Mouse (Mus musculus) CH12.LX (cell line): ENCODE data around the gene Copa. TPM values are rescaled to one million over a fixed set of nuclear protein-coding genes. Genes with fewer than 3 reads are reported as not detected.

Experiments used
- DNase-seq: peaks from one replicate; pipeline ENCODE4 v3.0.0-alpha.2; 2013; ENCODE audit errors: extremely low read depth
- H3K27ac ChIP-seq: 2 replicates; pipeline ENCODE4 v1.5.1; 2012; ENCODE audit warnings: low read depth, mild to moderate bottlenecking, control low read depth, moderate library complexity; ENCODE audit not compliant: insufficient read depth
- H3K27me3 ChIP-seq: replicated peaks from 2 replicates; pipeline ENCODE3; 2012; ENCODE audit warnings: inconsistent platforms
- H3K36me3 ChIP-seq, 2 experiments: replicated peaks in 1 of 2; 2 replicates each; pipeline versions ENCODE3 to v1.6.1; 2012; ENCODE audit warnings: inconsistent platforms in 1 of 2, low read length in 1 of 2, mild to moderate bottlenecking in 1 of 2, mixed read lengths in 1 of 2, moderate library complexity in 1 of 2; ENCODE audit not compliant: control insufficient read depth in 1 of 2, insufficient read depth in 1 of 2
- H3K4me1 ChIP-seq, 2 experiments: 2 replicates each; pipeline ENCODE4 v1.6.1; 2012; ENCODE audit warnings: inconsistent platforms in 1 of 2, moderate library complexity in 1 of 2; ENCODE audit not compliant: insufficient read depth in 2 of 2, control insufficient read depth in 1 of 2
- H3K4me2 ChIP-seq: 2 replicates; pipeline ENCODE4 v1.6.1; 2012; ENCODE audit warnings: low read depth, mild to moderate bottlenecking, control low read depth; ENCODE audit not compliant: poor library complexity, insufficient read depth, severe bottlenecking
- H3K4me3 ChIP-seq, 3 experiments: fragments of 150-350 bp in 1 of 3; sonication (generic) in 1 of 3; replicated peaks in 1 of 3; 2 replicates each; pipeline versions ENCODE3 to v1.5.1; 2011 to 2012; ENCODE audit warnings: low read depth in 2 of 3, low read length in 2 of 3, mild to moderate bottlenecking in 2 of 3, moderate library complexity in 2 of 3, control low read depth in 1 of 3, improper control_type of control experiment in 1 of 3, inconsistent platforms in 1 of 3, mixed read lengths in 1 of 3; ENCODE audit not compliant: poor library complexity in 1 of 3
- H3K79me2 ChIP-seq: replicated peaks from 2 replicates; pipeline ENCODE4 v1.6.1; 2012; ENCODE audit warnings: mild to moderate bottlenecking, moderate library complexity; ENCODE audit not compliant: control insufficient read depth, poor library complexity, insufficient read depth, severe bottlenecking; ENCODE audit errors: extremely low read depth
- H3K9ac ChIP-seq: 2 replicates; pipeline ENCODE4 v1.6.1; 2012; ENCODE audit warnings: low read depth, mild to moderate bottlenecking, control low read depth, moderate library complexity; ENCODE audit not compliant: insufficient read depth
- H3K9me3 ChIP-seq: replicated peaks from 2 replicates; pipeline ENCODE3; 2012; ENCODE audit warnings: low read length, inconsistent platforms, mixed read lengths
- BHLHE40 ChIP-seq: IDR thresholded peaks from 2 replicates; pipeline ENCODE4 v1.6.1; 2011; ENCODE audit warnings: mild to moderate bottlenecking, low read depth, low read length, improper control_type of control experiment
- CHD1 ChIP-seq: IDR thresholded peaks from 2 replicates; pipeline ENCODE4 v1.6.1; 2012; ENCODE audit warnings: low read depth, low read length, improper control_type of control experiment, inconsistent platforms
- CHD2 ChIP-seq: IDR thresholded peaks from 2 replicates; pipeline ENCODE4 v1.6.1; 2011; ENCODE audit warnings: low read length, improper control_type of control experiment
- CTCF ChIP-seq, 2 experiments: IDR thresholded peaks in 1 of 2; conservative IDR thresholded peaks in 1 of 2; 2 replicates each; pipeline ENCODE4 v1.5.1; 2011 to 2012; ENCODE audit warnings: low read depth in 2 of 2, low read length in 2 of 2, improper control_type of control experiment in 1 of 2, inconsistent platforms in 1 of 2, mild to moderate bottlenecking in 1 of 2, moderate library complexity in 1 of 2
- E2F4 ChIP-seq: IDR thresholded peaks from 2 replicates; pipeline ENCODE4 v1.6.1; 2011; ENCODE audit warnings: low read depth, low read length, improper control_type of control experiment; ENCODE audit not compliant: insufficient replicate concordance
- ELF1 ChIP-seq: IDR thresholded peaks from 2 replicates; pipeline ENCODE4 v1.6.1; 2014; ENCODE audit warnings: low read depth, mild to moderate bottlenecking, inconsistent platforms, low read length, improper control_type of control experiment
- EP300 ChIP-seq: IDR thresholded peaks from 2 replicates; pipeline ENCODE4 v1.6.1; 2011; ENCODE audit warnings: low read length, improper control_type of control experiment
- ETS1 ChIP-seq: conservative IDR thresholded peaks from 2 replicates; pipeline ENCODE4 v1.6.1; 2012; ENCODE audit warnings: low read depth, mild to moderate bottlenecking, inconsistent platforms, low read length, improper control_type of control experiment, moderate library complexity
- GABPA ChIP-seq: IDR thresholded peaks from 2 replicates; pipeline ENCODE4 v1.6.1; 2012; ENCODE audit warnings: low read depth, low read length, improper control_type of control experiment, inconsistent platforms; ENCODE audit not compliant: insufficient replicate concordance
- HCFC1 ChIP-seq: IDR thresholded peaks from 2 replicates; pipeline ENCODE4 v1.6.1; 2012; ENCODE audit warnings: low read depth, mild to moderate bottlenecking, inconsistent platforms, low read length, improper control_type of control experiment
- IRF4 ChIP-seq: IDR thresholded peaks from 2 replicates; pipeline ENCODE4 v1.6.1; 2014; ENCODE audit warnings: low read depth, mild to moderate bottlenecking, inconsistent platforms, low read length, improper control_type of control experiment
- JUN ChIP-seq: IDR thresholded peaks from 2 replicates; pipeline ENCODE4 v1.6.1; 2011; ENCODE audit warnings: low read depth, mild to moderate bottlenecking, low read length, improper control_type of control experiment, moderate library complexity; ENCODE audit not compliant: insufficient read depth
- JUND ChIP-seq: conservative IDR thresholded peaks from 2 replicates; pipeline ENCODE4 v1.6.1; 2011; ENCODE audit warnings: low read depth, low read length, improper control_type of control experiment
- KAT2A ChIP-seq: IDR thresholded peaks from 2 replicates; pipeline ENCODE4 v1.6.1; 2012; ENCODE audit warnings: low read length, improper control_type of control experiment, inconsistent platforms; ENCODE audit not compliant: insufficient replicate concordance
- MAFK ChIP-seq: IDR thresholded peaks from 2 replicates; pipeline ENCODE4 v1.6.1; 2011; ENCODE audit warnings: low read length, improper control_type of control experiment; ENCODE audit not compliant: insufficient replicate concordance
- MAX ChIP-seq: IDR thresholded peaks from 2 replicates; pipeline ENCODE4 v1.6.1; 2011; ENCODE audit warnings: low read length, improper control_type of control experiment
- MAZ ChIP-seq: IDR thresholded peaks from 2 replicates; pipeline ENCODE4 v1.6.1; 2012; ENCODE audit warnings: low read depth, mild to moderate bottlenecking, inconsistent platforms, low read length, improper control_type of control experiment, moderate library complexity
- MYC ChIP-seq: IDR thresholded peaks from 2 replicates; pipeline ENCODE4 v1.6.1; 2011; ENCODE audit warnings: low read depth, mild to moderate bottlenecking, improper control_type of control experiment, low read length
- NELFE ChIP-seq: IDR thresholded peaks from 2 replicates; pipeline ENCODE4 v1.6.1; 2011; ENCODE audit warnings: low read depth, low read length, improper control_type of control experiment
- NRF1 ChIP-seq: IDR thresholded peaks from 2 replicates; pipeline ENCODE4 v1.6.1; 2014; ENCODE audit warnings: low read depth, mild to moderate bottlenecking, inconsistent platforms, low read length, improper control_type of control experiment, moderate library complexity
- PAX5 ChIP-seq: IDR thresholded peaks from 2 replicates; pipeline ENCODE4 v1.6.1; 2012; ENCODE audit warnings: low read length, inconsistent platforms, mixed read lengths
- POLR2A ChIP-seq: IDR thresholded peaks from 2 replicates; pipeline ENCODE4 v1.6.1; 2011; ENCODE audit warnings: low read depth, mild to moderate bottlenecking, improper control_type of control experiment, low read length
- POLR2AphosphoS2 ChIP-seq: IDR thresholded peaks from 2 replicates; pipeline ENCODE4 v1.6.1; 2011; ENCODE audit warnings: low read depth, low read length, improper control_type of control experiment
- RAD21 ChIP-seq: IDR thresholded peaks from 2 replicates; pipeline ENCODE4 v1.6.1; 2011; ENCODE audit warnings: low read depth, mild to moderate bottlenecking, low read length, improper control_type of control experiment, moderate library complexity
- RCOR1 ChIP-seq: conservative IDR thresholded peaks from 2 replicates; pipeline ENCODE4 v1.6.1; 2012; ENCODE audit warnings: low read depth, mild to moderate bottlenecking, inconsistent platforms, low read length, improper control_type of control experiment
- SIN3A ChIP-seq: IDR thresholded peaks from 2 replicates; pipeline ENCODE4 v1.6.1; 2012; ENCODE audit warnings: low read length, improper control_type of control experiment, inconsistent platforms
- SMC3 ChIP-seq: IDR thresholded peaks from 2 replicates; pipeline ENCODE4 v1.6.1; 2011; ENCODE audit warnings: low read depth, low read length, improper control_type of control experiment
- TBP ChIP-seq: conservative IDR thresholded peaks from 2 replicates; pipeline ENCODE4 v1.6.1; 2011; ENCODE audit warnings: low read depth, low read length, improper control_type of control experiment
- TCF12 ChIP-seq: IDR thresholded peaks from 2 replicates; pipeline ENCODE4 v1.6.1; 2014; ENCODE audit warnings: low read depth, mild to moderate bottlenecking, inconsistent platforms, low read length, improper control_type of control experiment
- UBTF ChIP-seq: IDR thresholded peaks from 2 replicates; pipeline ENCODE4 v1.6.1; 2012; ENCODE audit warnings: low read depth, mild to moderate bottlenecking, inconsistent platforms, low read length, improper control_type of control experiment, moderate library complexity
- USF2 ChIP-seq: conservative IDR thresholded peaks from 2 replicates; pipeline ENCODE4 v1.6.1; 2011; ENCODE audit warnings: low read depth, low read length, improper control_type of control experiment
- ZC3H11A ChIP-seq: IDR thresholded peaks from 2 replicates; pipeline ENCODE4 v1.6.1; 2012; ENCODE audit warnings: low read depth, mild to moderate bottlenecking, inconsistent platforms, low read length, improper control_type of control experiment
- ZKSCAN1 ChIP-seq: IDR thresholded peaks from 2 replicates; pipeline ENCODE4 v1.6.1; 2012; ENCODE audit warnings: low read depth, inconsistent platforms, low read length, improper control_type of control experiment, borderline replicate concordance
- ZMIZ1 ChIP-seq: IDR thresholded peaks from 2 replicates; pipeline ENCODE4 v1.6.1; 2012; ENCODE audit warnings: low read depth, mild to moderate bottlenecking, inconsistent platforms, low read length, improper control_type of control experiment
- dilution Hi-C: fragments of 300-500 bp; cut with MboI; formaldehyde crosslinking; loops from 2 replicates; pipeline ENCODE4 v1.14.3; 2020; ENCODE audit warnings: low sequenced_read_pairs; ENCODE audit not compliant: extremely low pct_unique_long_range_greater_than_20kb, extremely low pct_ligation_motif_present
- in situ Hi-C: fragments of 300-500 bp; cut with MboI; formaldehyde crosslinking; loops from 3 replicates; pipeline ENCODE4 v1.14.3; 2019; ENCODE audit warnings: low sequenced_read_pairs, low pct_ligation_motif_present, low pct_unique_long_range_greater_than_20kb, mixed read lengths
- polyA plus RNA-seq: library from polyadenylated mRNA; unstranded; fragments of >175 nt; gene quantifications from 2 replicates; pipeline ENCODE4 v1.2.1, GENCODE M21; 2012; ENCODE audit warnings: low read depth; ENCODE audit not compliant: insufficient read length
- total RNA-seq, 2 experiments: library from RNA; depleted of rRNA; stranded (reverse); fragments of 300-350 nt in 1 of 2; fragments of >200 nt in 1 of 2; gene quantifications; 2 replicates each; pipeline ENCODE4 v1.2.3; 2012 to 2014

The Copa gene
- total and polyA plus RNA-seq, 3 experiments: 157 to 165 (median 158) TPM

DNA sequence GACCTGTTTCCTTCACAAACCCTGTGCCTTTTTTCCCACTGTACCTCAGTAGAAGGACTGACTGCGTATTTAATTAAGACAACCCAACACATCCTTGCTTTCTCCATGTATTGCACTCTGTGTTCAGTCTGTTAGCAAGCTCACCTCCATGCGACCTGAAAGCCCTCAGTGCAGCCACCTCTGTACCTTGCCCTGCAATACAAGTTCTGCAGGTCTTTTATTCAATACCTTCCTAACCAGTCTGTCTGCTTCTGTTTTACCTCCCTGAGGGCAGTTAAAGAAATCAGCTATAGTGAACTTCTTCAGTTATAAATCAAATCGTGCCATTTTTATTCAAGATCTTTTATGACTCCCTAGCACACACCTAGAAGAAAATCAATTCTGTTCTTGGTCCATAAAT is 59.2 kb downstream of the Copa start:
- in situ Hi-C loops: no loop called here
- Histone ChIP-seq H3K36me3 (no peaks in the 10 kb centered on the region), H3K27me3 (no peaks in the 10 kb centered on the region), H3K9me3 (no peaks in the 10 kb centered on the region), H3K79me2 (no peaks in the 10 kb centered on the region), H3K27ac (no peak overlapping the region), H3K4me2 (no peak overlapping the region), H3K4me3 (no peak overlapping the region), H3K9ac (no peak overlapping the region), H3K4me1 (peaks cover 0 to 6% of the 10 kb centered on the region in 2 experiments; a peak in 2 of 4 replicates)
- dilution Hi-C loops: no loop called here
- no peak for TF ChIP-seq ELF1
- TF ChIP-seq ZC3H11A: no peak
- no peak for TF ChIP-seq SIN3A
- no peak for TF ChIP-seq SMC3
- DNase-seq: no peak

DNA sequence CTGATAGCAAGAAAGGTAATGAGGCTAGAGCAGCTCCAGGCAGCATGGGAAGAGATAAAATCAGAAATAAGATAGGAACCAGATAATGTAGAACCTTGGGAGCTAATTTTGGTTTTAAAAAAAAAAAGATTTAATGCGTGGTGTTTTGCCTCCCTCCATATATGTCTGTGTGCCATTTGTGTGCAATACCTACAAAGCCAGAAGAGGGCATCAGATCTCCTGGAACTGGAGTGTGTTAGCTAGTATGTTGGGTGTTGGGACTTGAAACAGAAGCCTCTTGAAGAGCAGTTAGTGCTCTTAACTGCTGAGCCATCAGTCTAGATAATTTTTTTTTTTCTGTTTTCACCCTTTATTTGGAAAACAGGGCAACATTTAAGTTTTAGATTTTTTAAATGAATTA is 61.2 kb downstream of the Copa start:
- Histone ChIP-seq H3K79me2 (peaks cover 5% of the 10 kb centered on the region; the same call in 1 of the 2 replicates), H3K9ac (no peak overlapping the region), H3K9me3 (no peaks in the 10 kb centered on the region), H3K4me1 (peaks cover 2 to 13% of the 10 kb centered on the region in 2 experiments; a peak in 3 of 4 replicates), H3K4me2 (no peak overlapping the region), H3K27ac (no peak overlapping the region), H3K4me3 (no peak overlapping the region), H3K27me3 (no peaks in the 10 kb centered on the region), H3K36me3 (no peaks in the 10 kb centered on the region)
- DNase-seq: peak; percentile 76
- in situ Hi-C loops: no loop called here
- dilution Hi-C loops: no loop called here
- TF ChIP-seq MAZ (no peak), CHD2 (no peak), JUN (no peak), MYC (no peak), BHLHE40 (no peak), USF2 (no peak), PAX5 (no peak), RAD21 (peak; percentile 73), TBP (no peak), SMC3 (peak; percentile 84), CTCF (conservative IDR thresholded peaks at IDR 0.05 in 1 of 2, IDR thresholded peaks at IDR 0.05 in 1 of 2; ENCODE audit: low read depth in 2 of 2, low read length in 2 of 2) (peak; percentile 41 to 85; a peak in 3 of 4 replicates), POLR2A (no peak), HCFC1 (no peak), RCOR1 (no peak), MAFK (no peak), TCF12 (no peak), JUND (no peak), POLR2AphosphoS2 (no peak), ZKSCAN1 (no peak), ZC3H11A (peak; percentile 34; the same call in 1 of the 2 replicates), E2F4 (no peak), ELF1 (no peak; the same call in 1 of the 2 replicates), EP300 (no peak), MAX (no peak), KAT2A (no peak), NELFE (no peak), UBTF (no peak), NRF1 (no peak), ZMIZ1 (no peak), SIN3A (no peak), IRF4 (no peak), GABPA (no peak), ETS1 (no peak), CHD1 (no peak)
